Mouse (Mus musculus): ENCODE data around the gene Rsph3b. TPM values are rescaled to one million over a fixed set of nuclear protein-coding genes. Genes with fewer than 3 reads are reported as not detected.
"Not testable (repeated sequence)": the region's sequence is repeated elsewhere in the genome, so short reads cannot be mapped to it uniquely, and the experiment has no call there.

Rsph3b gene
- polyA plus RNA-seq, 1 experiment from 2014 or later = 34.7 TPM

DNA sequence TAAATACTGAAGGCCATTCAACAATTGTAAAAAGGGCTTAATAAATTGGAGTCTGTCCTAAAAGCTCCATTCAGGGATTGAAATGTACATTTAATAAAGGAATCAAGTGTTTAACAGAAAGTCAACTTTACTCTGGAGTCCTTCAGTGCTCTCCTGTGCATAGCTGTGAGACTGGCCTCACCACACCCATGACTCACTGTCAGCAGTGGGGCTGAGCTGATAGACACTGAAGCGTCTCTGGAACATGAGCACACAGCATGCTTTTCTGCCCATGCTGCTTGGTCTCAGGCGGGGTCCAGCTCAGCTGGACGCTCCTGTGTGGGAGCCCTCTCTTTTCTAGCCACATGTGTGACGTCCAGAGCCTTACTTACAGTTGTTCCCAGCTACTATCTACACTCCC, 5.9 kb downstream of the Rsph3b start:
- not testable (repeated sequence) for H3K9me3 ChIP-seq; H3K36me3 ChIP-seq; ATAC-seq (ENCODE audit: insufficient number of reproducible peaks, insufficient read depth, low FRiP score, low TSS enrichment); H3K27ac ChIP-seq; H3K4me1 ChIP-seq; H3K27me3 ChIP-seq; H3K4me3 ChIP-seq; H3K4me2 ChIP-seq (replicated peaks); H3K9ac ChIP-seq
- no CpG with 5 or more reads among the region's 4 CpGs for WGBS

DNA sequence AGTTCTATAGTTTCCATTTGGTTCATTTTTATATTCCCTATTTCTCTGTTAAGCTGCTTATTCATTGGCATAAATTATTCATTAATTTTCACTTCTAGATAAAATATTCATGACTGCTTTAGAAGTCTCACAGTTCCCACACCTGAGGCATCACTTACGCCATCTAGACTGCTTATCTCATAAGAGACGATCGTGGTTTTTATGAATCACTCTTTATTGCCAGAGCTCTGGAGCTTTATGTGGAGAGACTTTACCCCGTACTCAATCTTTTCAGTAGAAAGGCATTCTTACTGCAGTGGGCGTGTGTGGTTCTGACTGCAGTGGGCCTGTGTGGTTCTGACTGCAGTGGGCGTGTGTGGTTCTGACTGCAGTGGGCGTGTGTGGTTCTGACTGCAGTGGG, 16.9 kb downstream of the Rsph3b start:
- not testable (repeated sequence) for ATAC-seq (ENCODE audit: insufficient number of reproducible peaks, insufficient read depth, low FRiP score, low TSS enrichment); H3K27me3 ChIP-seq; H3K9ac ChIP-seq; H3K36me3 ChIP-seq; H3K4me1 ChIP-seq; H3K4me3 ChIP-seq; H3K4me2 ChIP-seq (replicated peaks); H3K27ac ChIP-seq; H3K9me3 ChIP-seq
- 98% methylated on average over 7 of the region's 7 CpGs for WGBS

DNA sequence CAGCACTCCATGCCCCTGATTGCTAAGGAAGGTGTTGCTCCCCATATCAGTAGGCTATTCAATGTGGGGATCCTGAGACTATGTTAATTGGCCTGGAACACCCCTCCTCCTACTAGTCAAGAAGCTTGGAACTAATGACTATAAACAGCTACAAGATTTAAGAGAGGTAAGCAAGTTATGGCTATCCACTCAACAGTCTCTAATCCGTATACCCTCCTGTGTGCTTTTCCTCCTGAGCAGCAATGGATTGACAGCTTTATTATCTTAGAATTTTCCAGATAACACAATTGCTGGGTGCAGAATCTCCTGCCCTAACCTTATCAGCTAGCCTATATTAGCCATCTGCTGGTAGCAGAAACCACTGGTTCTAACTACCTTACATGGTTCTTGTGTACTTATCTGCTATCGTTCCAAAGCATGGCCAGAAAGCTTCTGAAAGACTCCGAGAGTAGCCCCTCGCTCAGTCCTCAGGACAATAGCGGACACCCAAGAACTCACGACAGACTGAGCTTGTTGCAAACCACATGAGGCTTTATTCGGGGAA, 28.1 kb downstream of the Rsph3b start:
- H3K4me1 ChIP-seq; H3K4me3 ChIP-seq; H3K9me3 ChIP-seq; H3K27ac ChIP-seq; ATAC-seq (ENCODE audit: insufficient number of reproducible peaks, insufficient read depth, low FRiP score, low TSS enrichment); H3K27me3 ChIP-seq; H3K36me3 ChIP-seq; H3K4me2 ChIP-seq (replicated peaks); H3K9ac ChIP-seq: not testable (repeated sequence)
- WGBS = 96% methylated on average over 7 of the region's 7 CpGs

DNA sequence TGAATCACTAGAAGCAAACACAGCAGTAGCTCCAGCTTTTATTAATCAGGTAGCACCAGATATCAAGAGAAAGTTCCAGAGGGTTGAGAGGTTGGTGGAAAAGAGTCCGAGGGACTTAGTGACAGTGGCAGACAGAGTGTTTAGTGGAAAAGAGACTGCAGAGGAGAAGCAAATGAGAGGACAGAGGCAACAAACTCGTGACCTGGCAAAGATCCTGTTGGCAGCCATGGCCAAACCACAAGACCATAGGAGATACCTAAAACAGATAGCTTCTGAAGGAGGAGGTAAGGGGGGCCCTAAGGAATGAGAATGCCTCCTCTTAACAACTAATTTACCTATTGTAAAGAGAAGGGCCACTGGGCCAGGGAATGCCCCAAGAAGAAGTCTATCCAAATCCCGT, 29.1 kb downstream of the Rsph3b start:
- WGBS = 82% methylated on average over 3 of the region's 3 CpGs
- not testable (repeated sequence) for H3K4me2 ChIP-seq (replicated peaks); ATAC-seq (ENCODE audit: insufficient number of reproducible peaks, insufficient read depth, low FRiP score, low TSS enrichment); H3K27me3 ChIP-seq; H3K4me3 ChIP-seq; H3K4me1 ChIP-seq; H3K27ac ChIP-seq; H3K9ac ChIP-seq; H3K36me3 ChIP-seq; H3K9me3 ChIP-seq

DNA sequence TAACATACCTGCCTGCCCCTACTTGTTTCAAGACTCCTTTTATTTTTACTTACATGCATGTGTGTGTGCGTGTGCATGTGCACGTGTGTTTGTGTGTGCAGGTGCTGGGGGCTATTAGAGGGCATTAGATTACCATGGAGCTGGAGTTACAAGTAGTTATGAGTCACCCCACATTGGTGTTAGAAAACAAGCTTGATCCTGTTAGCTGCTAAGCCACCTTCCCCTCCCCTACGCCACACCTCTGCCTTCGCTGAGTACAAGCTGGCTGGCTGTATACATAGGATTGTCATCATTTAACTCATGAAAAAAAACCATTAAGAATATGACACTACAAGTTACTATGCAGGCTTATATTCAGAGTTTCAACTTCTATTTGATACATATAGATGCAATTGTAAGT, 33.2 kb downstream of the Rsph3b start:
- not testable (repeated sequence) for ATAC-seq (ENCODE audit: insufficient number of reproducible peaks, insufficient read depth, low FRiP score, low TSS enrichment); H3K9ac ChIP-seq; H3K27me3 ChIP-seq; H3K4me3 ChIP-seq; H3K4me2 ChIP-seq (replicated peaks); H3K27ac ChIP-seq; H3K9me3 ChIP-seq; H3K4me1 ChIP-seq; H3K36me3 ChIP-seq
- WGBS = 86% methylated on average over 4 of the region's 4 CpGs

DNA sequence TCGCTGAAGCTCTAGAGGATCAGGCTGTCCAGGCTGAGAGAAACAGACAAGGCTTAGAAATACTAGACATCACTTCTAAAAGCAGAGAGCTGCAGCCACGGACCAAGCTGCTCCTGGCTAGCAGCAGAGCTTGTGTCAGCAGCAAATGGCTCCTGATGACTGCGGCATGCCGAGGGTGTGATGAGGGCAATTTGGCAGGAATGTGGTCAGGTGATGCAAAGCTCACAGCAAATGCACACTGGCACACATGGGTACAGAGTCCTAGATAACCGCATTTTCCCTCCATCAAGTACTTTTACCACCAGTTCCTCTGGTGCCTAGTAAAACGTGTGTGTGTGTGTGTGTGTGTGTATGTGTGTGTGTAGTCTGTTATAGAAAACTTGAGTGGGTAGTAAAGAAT, 34.4 kb downstream of the Rsph3b start:
- H3K4me1 ChIP-seq; H3K9me3 ChIP-seq; H3K4me3 ChIP-seq; ATAC-seq (ENCODE audit: insufficient number of reproducible peaks, insufficient read depth, low FRiP score, low TSS enrichment); H3K27me3 ChIP-seq; H3K9ac ChIP-seq; H3K36me3 ChIP-seq; H3K27ac ChIP-seq; H3K4me2 ChIP-seq (replicated peaks): not testable (repeated sequence)
- 64% methylated on average over 1 of the region's 6 CpGs for WGBS

DNA sequence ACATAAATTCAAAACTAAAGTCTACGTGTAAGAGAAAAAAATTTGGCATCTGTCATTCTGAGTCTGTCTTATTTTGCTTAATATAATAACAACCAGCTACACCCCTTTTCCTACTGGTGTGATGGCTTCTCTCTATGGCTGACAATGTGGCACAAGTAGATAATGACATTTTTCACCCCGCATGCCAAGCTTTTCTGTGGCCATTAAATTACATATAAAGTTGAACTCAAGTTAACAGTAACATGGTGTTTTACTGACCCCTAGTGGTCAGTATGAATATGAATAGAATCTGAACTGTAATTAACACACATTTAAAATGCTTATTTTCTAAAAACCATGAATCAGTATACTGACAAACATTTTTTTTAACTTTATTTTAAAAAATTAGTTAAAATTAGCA, 48.1 kb downstream of the Rsph3b start:
- not testable (repeated sequence) for H3K27ac ChIP-seq; H3K9ac ChIP-seq; H3K27me3 ChIP-seq; H3K9me3 ChIP-seq; H3K36me3 ChIP-seq; ATAC-seq (ENCODE audit: insufficient number of reproducible peaks, insufficient read depth, low FRiP score, low TSS enrichment); H3K4me1 ChIP-seq; H3K4me3 ChIP-seq; H3K4me2 ChIP-seq (replicated peaks)
- WGBS = 93% methylated on average over 1 of the region's 2 CpGs

DNA sequence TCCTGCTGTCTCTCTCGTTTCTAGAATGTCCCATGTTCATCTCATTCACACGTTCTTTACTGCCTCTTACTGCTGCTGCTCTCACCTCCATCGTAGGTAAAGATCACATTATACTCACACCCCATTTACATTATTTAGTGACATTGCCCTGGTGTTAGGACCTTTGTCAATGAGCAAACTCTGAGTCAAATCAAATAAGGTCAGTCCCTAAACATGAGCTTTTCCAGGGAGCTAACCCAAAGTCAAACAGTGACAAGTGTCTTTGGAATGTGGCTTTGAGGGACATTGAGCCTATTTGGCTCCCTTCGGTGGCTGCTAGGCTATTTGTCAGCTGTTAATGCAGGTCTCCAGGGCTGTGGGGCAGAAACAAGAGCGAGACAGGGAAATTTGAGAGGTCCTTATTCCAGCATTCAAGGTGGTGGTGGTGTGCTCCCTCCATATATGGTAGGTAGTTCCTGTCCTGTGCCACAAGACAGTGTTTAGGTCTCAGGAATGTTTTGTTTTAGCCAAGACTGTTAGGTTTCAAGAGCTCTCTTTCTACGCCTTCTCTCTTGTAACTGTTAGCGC, 50.4 kb downstream of the Rsph3b start:
- H3K4me1 ChIP-seq; H3K36me3 ChIP-seq; H3K9ac ChIP-seq; ATAC-seq (ENCODE audit: insufficient number of reproducible peaks, insufficient read depth, low FRiP score, low TSS enrichment); H3K9me3 ChIP-seq; H3K27ac ChIP-seq; H3K4me3 ChIP-seq; H3K27me3 ChIP-seq; H3K4me2 ChIP-seq (replicated peaks): not testable (repeated sequence)
- WGBS = 70% methylated on average over 7 of the region's 7 CpGs

DNA sequence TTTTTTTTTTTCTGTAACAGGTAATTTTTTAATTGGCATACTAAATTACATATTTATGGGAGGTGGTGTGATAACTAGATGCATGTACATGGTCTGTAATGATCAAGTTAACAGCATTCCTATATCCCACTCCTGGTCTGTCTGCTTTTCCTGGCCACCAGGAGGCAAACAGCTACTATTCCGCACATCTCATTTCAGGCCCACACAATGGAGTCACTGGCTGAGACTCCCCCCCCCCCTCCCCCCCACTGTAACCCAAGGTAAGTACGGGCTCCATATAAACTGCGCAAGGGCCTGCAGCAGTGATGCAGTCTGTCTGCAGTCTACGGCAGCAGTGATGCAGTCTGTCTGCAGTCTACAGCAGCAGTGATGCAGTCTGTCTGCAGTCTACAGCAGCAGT, 51.7 kb downstream of the Rsph3b start:
- no peaks in the 10 kb centered on the region for H3K9me3 ChIP-seq
- H3K9ac ChIP-seq = no peak overlapping the region
- no peaks in the 10 kb centered on the region for H3K36me3 ChIP-seq
- ATAC-seq (ENCODE audit: insufficient number of reproducible peaks, insufficient read depth, low FRiP score, low TSS enrichment) = no peak
- no peak overlapping the region for H3K4me3 ChIP-seq
- H3K4me1 ChIP-seq = no peaks in the 10 kb centered on the region
- 51% methylated on average over 4 of the region's 4 CpGs for WGBS
- H3K27ac ChIP-seq = no peak overlapping the region
- no peak overlapping the region for H3K4me2 ChIP-seq (replicated peaks)
- H3K27me3 ChIP-seq = no peaks in the 10 kb centered on the region

DNA sequence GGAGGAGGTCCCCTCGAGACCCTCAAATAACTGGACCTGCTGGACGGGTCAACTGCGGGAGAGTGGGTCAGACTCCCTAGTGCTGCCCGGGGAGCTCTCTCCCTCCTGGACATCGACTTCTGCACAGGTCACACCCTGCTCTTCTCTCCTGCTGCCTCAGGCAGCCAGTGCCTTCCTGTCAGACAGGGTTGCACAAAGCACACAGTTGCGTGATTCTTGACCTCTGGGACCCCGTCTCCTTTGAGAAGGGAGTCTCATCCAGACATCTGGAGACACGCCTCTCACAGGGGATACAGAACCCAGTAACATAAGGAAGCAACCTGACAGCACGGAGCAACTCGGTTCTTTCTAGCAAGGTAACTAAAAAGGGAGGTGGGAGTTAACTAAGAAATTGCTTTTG, 55.1 kb downstream of the Rsph3b start:
- no peak for ATAC-seq (ENCODE audit: insufficient number of reproducible peaks, insufficient read depth, low FRiP score, low TSS enrichment)
- no peaks in the 10 kb centered on the region for H3K4me1 ChIP-seq
- no peak overlapping the region for H3K27ac ChIP-seq
- H3K9me3 ChIP-seq = no peaks in the 10 kb centered on the region
- 57% methylated on average over 10 of the region's 10 CpGs for WGBS
- H3K9ac ChIP-seq = no peak overlapping the region
- H3K4me3 ChIP-seq = no peak overlapping the region
- no peaks in the 10 kb centered on the region for H3K27me3 ChIP-seq
- H3K4me2 ChIP-seq (replicated peaks) = no peak overlapping the region
- no peaks in the 10 kb centered on the region for H3K36me3 ChIP-seq

DNA sequence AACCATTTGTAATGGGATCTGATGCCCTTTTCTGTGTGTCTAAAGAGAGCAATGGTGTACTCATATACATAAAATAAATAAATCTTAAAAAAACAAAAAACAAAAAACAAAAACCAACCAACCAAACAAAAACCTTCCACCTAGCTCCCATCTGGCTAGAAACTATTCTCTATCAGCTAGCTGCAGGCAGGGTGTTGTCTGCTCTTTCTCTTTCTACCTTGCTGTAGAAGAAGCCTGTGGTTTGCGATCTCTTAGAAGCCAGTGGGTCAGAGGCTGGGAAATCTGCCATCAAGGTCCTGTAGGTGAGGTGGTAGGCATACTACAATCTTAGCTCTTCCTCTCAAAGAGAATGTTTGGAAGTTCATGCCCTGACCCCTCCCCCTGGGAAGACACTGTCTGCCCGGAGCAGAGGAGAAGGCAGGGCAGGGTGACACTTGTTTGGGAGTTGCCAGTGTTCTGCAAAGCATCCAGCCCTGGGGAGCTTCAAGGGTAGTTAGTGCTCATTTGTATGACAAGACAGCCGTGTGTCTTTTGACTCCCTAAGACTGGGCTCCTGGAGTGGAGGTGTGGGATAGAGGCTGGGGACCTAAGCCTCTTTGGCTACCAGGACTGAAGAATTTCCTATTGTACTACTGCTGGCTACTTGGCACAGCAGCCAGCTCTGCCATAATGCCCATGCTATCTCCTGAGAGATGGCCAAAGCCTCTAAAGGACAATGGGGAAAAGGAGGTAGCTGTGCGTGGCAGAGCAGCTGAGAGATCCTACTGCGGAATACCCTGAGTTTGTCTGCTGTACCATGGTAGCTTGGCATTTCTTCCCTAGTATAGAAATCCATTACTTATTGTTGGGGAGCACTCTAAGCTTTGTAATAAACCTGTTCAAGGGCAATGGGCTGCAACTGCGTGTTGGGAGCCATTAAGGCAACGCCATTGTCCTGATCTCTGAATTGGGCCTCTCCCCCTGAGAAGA, 56.2 kb downstream of the Rsph3b start:
- Histone ChIP-seq H3K27ac (no peak overlapping the region), H3K4me3 (no peak overlapping the region), H3K9ac (no peak overlapping the region), H3K4me2 (replicated peaks) (no peak overlapping the region), H3K4me1 (no peaks in the 10 kb centered on the region), H3K27me3 (no peaks in the 10 kb centered on the region), H3K36me3 (no peaks in the 10 kb centered on the region), H3K9me3 (no peaks in the 10 kb centered on the region)
- whole genome bisulfite sequencing = 74% methylated on average over 7 of the region's 7 CpGs
- no peak for ATAC-seq (ENCODE audit: insufficient number of reproducible peaks, insufficient read depth, low FRiP score, low TSS enrichment)

DNA sequence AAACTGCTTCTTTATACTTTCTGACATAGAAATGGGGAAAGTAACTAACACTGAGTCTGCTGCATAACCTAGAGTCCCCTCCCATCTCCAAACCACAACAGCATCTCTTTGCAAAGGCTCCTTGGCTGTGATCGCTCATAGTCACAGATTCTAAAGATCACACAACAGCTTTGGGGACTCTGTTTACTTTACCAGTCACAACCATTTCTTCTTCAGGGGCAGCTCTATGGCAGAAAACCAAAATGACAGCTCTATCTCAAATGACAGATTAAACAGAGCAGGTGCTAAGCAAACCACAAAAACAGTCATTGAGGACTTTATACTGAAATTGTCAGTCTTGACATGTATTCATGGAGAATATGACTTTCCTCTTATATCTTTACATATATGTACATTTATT, 62.0 kb downstream of the Rsph3b start:
- H3K27me3 ChIP-seq = no peaks in the 10 kb centered on the region
- H3K4me3 ChIP-seq = no peak overlapping the region
- no peak for ATAC-seq (ENCODE audit: insufficient number of reproducible peaks, insufficient read depth, low FRiP score, low TSS enrichment)
- H3K27ac ChIP-seq = no peak overlapping the region
- H3K4me2 ChIP-seq (replicated peaks) = no peak overlapping the region
- no peaks in the 10 kb centered on the region for H3K4me1 ChIP-seq
- H3K9me3 ChIP-seq = no peaks in the 10 kb centered on the region
- H3K9ac ChIP-seq = no peak overlapping the region
- H3K36me3 ChIP-seq = no peaks in the 10 kb centered on the region
- WGBS = 83% methylated on average over 1 of the region's 1 CpGs

Measured in embryonic facial prominence, embryonic 12.5 days (tissue).